Mouse (Mus musculus) brain, embryonic 18.5 days (tissue): Measurements from ENCODE around the gene Stx2.

Experiments
- DNase-seq: peaks from one replicate; pipeline ENCODE4 v3.0.0-alpha.2; 2012; ENCODE audit warnings: low read depth, low spot score

Gene Stx2

GRCm38 (mm10) chr5:128953278-128954070 lies 54.9 kb downstream of the Stx2 start, which contains the start of gene Rimbp2:
Gene Rimbp2, minus strand, starts transcription at chr5:128953486.
- DNase-seq, result peak; percentile 49

- no peak for DNase-seq
These were observed 55.8 kb downstream of the Stx2 start for GRCm38 (mm10) chr5:128952291-128953195.

DNA sequence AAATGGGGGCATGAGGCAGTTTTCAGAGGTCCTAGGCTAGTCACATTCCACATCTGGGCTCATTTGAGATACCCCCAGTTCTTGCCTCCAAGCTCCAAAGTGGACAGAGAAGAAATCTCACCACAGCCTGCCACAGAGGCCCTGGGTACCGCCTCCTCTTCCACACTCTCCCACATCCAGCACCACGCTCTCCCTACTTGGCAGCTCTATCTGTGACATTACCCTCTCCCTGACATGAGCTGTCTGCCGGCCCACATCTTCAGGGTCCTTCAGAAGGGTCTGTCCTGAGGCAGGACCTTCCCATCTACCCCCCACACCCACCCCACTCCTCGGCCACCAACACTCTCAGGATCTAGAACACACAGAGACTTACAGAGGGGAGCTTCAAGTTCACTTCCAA lies 56.9 kb downstream of the Stx2 start:
- no peak for DNase-seq

GRCm38 (mm10) chr5:128947093-128947492 lies 61.3 kb downstream of the Stx2 start:
- DNase-seq, result no peak

- no peak for DNase-seq
These were observed 67.9 kb downstream of the Stx2 start for GRCm38 (mm10) chr5:128940436-128940835.

DNA sequence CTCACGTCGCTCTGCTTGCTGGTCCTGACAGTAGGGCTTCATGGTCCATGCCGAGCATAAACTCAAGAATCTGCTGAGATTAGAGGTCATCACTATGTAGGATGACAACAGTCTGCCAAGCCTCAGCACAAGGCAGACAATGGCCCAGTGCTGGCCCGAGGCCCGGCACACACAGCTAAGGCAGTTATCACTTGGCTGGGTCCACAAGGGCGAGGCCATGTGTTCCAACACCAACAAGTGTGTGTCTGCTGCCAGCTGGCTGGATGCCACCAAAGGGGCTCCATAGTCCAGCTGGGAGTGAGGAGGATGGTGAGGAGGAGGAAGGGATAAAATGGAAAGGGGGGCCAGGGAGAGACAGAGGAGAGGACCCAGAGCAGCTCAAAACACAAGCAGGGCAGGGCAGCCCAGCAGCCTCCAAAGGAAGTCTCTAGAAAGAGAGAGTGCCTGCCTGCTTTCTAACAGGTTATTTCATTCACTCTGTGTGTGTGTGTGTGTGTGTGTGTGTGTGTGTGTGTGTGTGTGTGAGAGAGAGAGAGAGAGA lies 72.9 kb downstream of the Stx2 start:
- DNase-seq, result no peak
